Mouse (Mus musculus) kidney, embryonic 16.5 days (tissue): ENCODE measurements around the gene Olfr985. TPM values are rescaled to one million over a fixed set of nuclear protein-coding genes. Genes with fewer than 3 reads are reported as not detected.

Source experiments
- ATAC-seq: fragments of 200-750 bp; cut with Nextera tagmentation; 2 replicates; pipeline ENCODE4 v1.8.0; 2017; ENCODE audit warnings: moderate TSS enrichment; ENCODE audit not compliant: low FRiP score, low TSS enrichment
- H3K27ac ChIP-seq: fragments of 300-500 bp; sonication (generic); 2 replicates; pipeline ENCODE4 v1.5.1; 2014; ENCODE audit warnings: low read length
- H3K27me3 ChIP-seq: fragments of 300-500 bp; sonication (generic); 2 replicates; pipeline ENCODE4 v1.6.1; 2014; ENCODE audit warnings: low read length, control low read depth, mixed read lengths; ENCODE audit not compliant: insufficient read depth
- H3K36me3 ChIP-seq: fragments of 300-500 bp; sonication (generic); 2 replicates; pipeline ENCODE4 v1.6.1; 2014; ENCODE audit warnings: low read length, control low read depth, mixed read lengths; ENCODE audit not compliant: insufficient read depth
- H3K4me1 ChIP-seq: fragments of 300-500 bp; sonication (generic); 2 replicates; pipeline ENCODE4 v1.6.1; 2014; ENCODE audit warnings: low read length, control low read depth, mixed read lengths; ENCODE audit not compliant: insufficient read depth
- H3K4me2 ChIP-seq: fragments of 300-500 bp; sonication (generic); replicated peaks from 2 replicates; pipeline ENCODE4 v1.6.1; 2014; ENCODE audit warnings: low read depth, low read length
- H3K4me3 ChIP-seq: fragments of 300-500 bp; sonication (generic); 2 replicates; pipeline ENCODE4 v1.5.1; 2014; ENCODE audit warnings: mild to moderate bottlenecking, low read length
- H3K9ac ChIP-seq: fragments of 300-500 bp; sonication (generic); replicated peaks from 2 replicates; pipeline ENCODE4 v1.6.1; 2014; ENCODE audit warnings: low read length
- H3K9me3 ChIP-seq: fragments of 300-500 bp; sonication (generic); 2 replicates; pipeline ENCODE4 v1.6.1; 2016; ENCODE audit warnings: low read length, control low read depth
- WGBS: fragments of 180-500 bp; shearing (Covaris S2); extraction: QIAGEN DNeasy Blood & Tissue Kit; methylation state at CpG from one replicate; pipeline ENCODE4 v1.1.7; 2014; 5-methylcytosine and 5-hydroxymethylcytosine counted together
- polyA plus RNA-seq: library from polyadenylated mRNA; unstranded; fragments of >200 nt; fragmentation: Nextera tagmentation; extraction: Ambion mirVana; gene quantifications from 2 replicates; pipeline ENCODE4 v1.2.1, GENCODE M21; 2015

Olfr985 gene
- polyA plus RNA-seq, 1 experiment from 2014 or later, result not detected

GRCm38 (mm10) chr9:40114106-40114505 is 15.9 kb downstream of the Olfr985 start, which contains the start of gene Olfr984:
TSS of gene Olfr984 (minus strand) at chr9:40114206.
- Histone ChIP-seq H3K27me3 (no peaks in the 10 kb centered on the region), H3K9ac (no peak within 1 kb of the TSS)

GRCm38 (mm10) chr9:40094769-40095168 is 35.2 kb downstream of the Olfr985 start:
- Histone ChIP-seq H3K27ac (no peak overlapping the region), H3K4me1 (no peaks in the 10 kb centered on the region), H3K9ac (no peak overlapping the region), H3K27me3 (no peaks in the 10 kb centered on the region), H3K9me3 (no peaks in the 10 kb centered on the region), H3K4me2 (no peak overlapping the region), H3K4me3 (no peak overlapping the region), H3K36me3 (no peaks in the 10 kb centered on the region)
- 65% methylated on average over 3 of the region's 3 CpGs for WGBS
- no peak for ATAC-seq

More at GRCm38 (mm10) chr9:40114106-40114505, 15.9 kb downstream of the Olfr985 start, which contains the start of gene Olfr984:
- H3K4me1 ChIP-seq, result 0 out of 2 replicates have a peak, but pooled peaks cover 3% of the 10 kb centered on the region
- H3K36me3 ChIP-seq, result no peaks in the 10 kb centered on the region
- no peak within 1 kb of the TSS for H3K4me2 ChIP-seq
- H3K4me3 ChIP-seq, result no peak within 1 kb of the TSS
- ATAC-seq, result no peak
- H3K27ac ChIP-seq, result no peak within 1 kb of the TSS
- WGBS, result 94% methylated on average over 2 of the region's 2 CpGs
- H3K9me3 ChIP-seq, result no peaks in the 10 kb centered on the region

DNA sequence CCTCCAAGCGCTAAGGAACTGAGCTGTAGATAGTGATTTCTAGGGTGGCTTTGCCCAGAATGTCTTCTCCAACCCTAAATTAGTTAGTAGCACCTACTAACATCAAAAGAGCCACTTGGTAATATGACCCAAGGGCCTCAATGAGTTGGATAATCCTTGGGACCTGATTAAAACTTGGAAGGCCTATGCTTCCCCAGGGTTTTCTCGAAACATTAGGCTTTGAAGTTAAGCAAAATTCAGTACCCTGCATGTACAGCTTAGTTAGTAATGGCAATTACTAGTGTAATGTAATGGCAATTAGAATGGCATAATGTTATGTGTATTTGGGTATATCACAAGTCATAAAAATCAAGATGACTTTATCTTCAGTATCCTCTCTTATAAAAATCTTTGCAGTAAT is 36.5 kb downstream of the Olfr985 start, which contains the start of gene Olfr983:
Gene Olfr983 (minus strand): TSS at position 101 of the 400 bp plus-strand sequence.
- ATAC-seq, result no peak
- H3K27ac ChIP-seq, result no peak within 1 kb of the TSS
- no peaks in the 10 kb centered on the region for H3K4me1 ChIP-seq
- no peaks in the 10 kb centered on the region for H3K36me3 ChIP-seq
- H3K4me3 ChIP-seq, result no peak within 1 kb of the TSS
- no peak within 1 kb of the TSS for H3K9ac ChIP-seq
- H3K4me2 ChIP-seq, result no peak within 1 kb of the TSS
- WGBS, result 83% methylated on average over 2 of the region's 2 CpGs
- no peaks in the 10 kb centered on the region for H3K27me3 ChIP-seq
- H3K9me3 ChIP-seq, result no peaks in the 10 kb centered on the region

Other genes starting within 250 kb of the Olfr985 start
- gene Olfr229, start 222.8 kb downstream of the Olfr985 start, polyA plus RNA-seq, result not detected in 2 replicates
- not detected in 2 replicates for gene Olfr974, start 192.7 kb downstream of the Olfr985 start, polyA plus RNA-seq
- not detected in 2 replicates for gene Olfr975, start 178.1 kb downstream of the Olfr985 start, polyA plus RNA-seq
- gene Olfr976, start 169.1 kb downstream of the Olfr985 start, polyA plus RNA-seq, result not detected in 2 replicates
- gene Olfr978, start 138.1 kb downstream of the Olfr985 start, polyA plus RNA-seq, result not detected in 2 replicates
- not detected in 2 replicates for gene Olfr979, start 126.7 kb downstream of the Olfr985 start, polyA plus RNA-seq
- not detected in 2 replicates for gene Olfr980, start 120.6 kb downstream of the Olfr985 start, polyA plus RNA-seq
- not detected in 2 replicates for gene Olfr981, start 108.7 kb downstream of the Olfr985 start, polyA plus RNA-seq
- not detected in 2 replicates for gene Olfr982, start 56.4 kb downstream of the Olfr985 start, polyA plus RNA-seq
- not detected in 2 replicates for gene Olfr983, start 36.6 kb downstream of the Olfr985 start, polyA plus RNA-seq
- gene Olfr984, start 16.0 kb downstream of the Olfr985 start, polyA plus RNA-seq, result not detected in 2 replicates
- not detected in 2 replicates for gene Tmem225, start 17.9 kb upstream of the Olfr985 start, polyA plus RNA-seq
- gene Olfr986, start 50.7 kb upstream of the Olfr985 start, polyA plus RNA-seq, result not detected in 2 replicates
- 7.3 and 7.8 TPM in 2 replicates for gene Zfp202, start 62.1 kb upstream of the Olfr985 start, polyA plus RNA-seq
- gene Scn3b, start 139.0 kb upstream of the Olfr985 start, polyA plus RNA-seq, result 2.1 and 2.8 TPM in 2 replicates